Mouse (Mus musculus) layer of hippocampus, postnatal 14 days (tissue): ENCODE results near the gene Arl13b. TPM values are rescaled to one million over a fixed set of nuclear protein-coding genes. Genes with fewer than 3 reads are reported as not detected.

ENCODE experiments used
- DNase-seq, 2 experiments: peaks; one replicate each; pipeline ENCODE4 v3.0.0; 2021 to 2022; ENCODE audit warnings: low spot score in 2 of 2, mixed read lengths in 1 of 2
- long read RNA-seq, 2 experiments: library from polyadenylated mRNA; stranded (forward); transcript quantifications; one replicate each; pipeline ENCODE4 v2.0.0; 2021
- total RNA-seq, 2 experiments: library from RNA; stranded (reverse); gene quantifications; 2 replicates each; pipeline ENCODE4 v1.2.3; 2021

The Arl13b gene
- 10 to 100 TPM; 10.9 to 11.7 TPM for total RNA-seq
- long read RNA-seq, experiment 1, partial matches to known transcripts = 0 of 1 reads
- long read RNA-seq, experiment 1, other reads (novel, unspliced or antisense) = 0 of 1 reads
- long read RNA-seq, experiment 2, transcript Arl13b-201 (10 exons, 3,528 nt) = major isoform, 6 of 12 reads
- long read RNA-seq, experiment 2, partial matches to known transcripts = 0 of 12 reads
- long read RNA-seq, experiment 2, other reads (novel, unspliced or antisense) = 6 of 12 reads

- peak; percentile 86 to 97 for DNase-seq
Measured at GRCm38 (mm10) chr16:62846498-62847312, at the start of gene Arl13b. Gene Arl13b (minus strand): TSS chr16:62847040.

GRCm38 (mm10) chr16:62895824-62896223, 49.0 kb upstream of the Arl13b start:
- no peak for DNase-seq

- no peak for DNase-seq
Measured at GRCm38 (mm10) chr16:62874065-62874464, 27.2 kb upstream of the Arl13b start.

DNA sequence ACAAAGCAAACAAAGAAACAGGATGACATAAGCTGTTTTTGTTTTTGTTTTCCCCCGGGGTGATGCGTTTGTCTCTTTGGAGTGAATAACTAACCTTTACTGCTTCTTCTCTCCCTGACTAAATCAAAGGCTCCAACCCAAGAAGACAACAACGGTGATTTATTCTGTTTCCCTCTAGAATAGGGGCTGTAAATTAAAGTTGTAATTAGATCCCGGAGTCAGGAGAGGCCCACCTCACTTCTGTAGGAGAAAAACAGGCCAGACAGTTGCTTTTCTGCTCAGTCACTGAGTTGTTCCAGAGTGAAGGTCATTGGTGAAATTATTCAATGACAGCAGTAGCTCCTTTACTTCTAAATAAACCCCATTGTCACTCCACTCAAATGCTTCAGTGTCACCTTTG, 26.3 kb upstream of the Arl13b start:
- DNase-seq = no peak

- DNase-seq = no peak
Measured at GRCm38 (mm10) chr16:62872688-62873117, 25.9 kb upstream of the Arl13b start.

GRCm38 (mm10) chr16:62861455-62861854, 14.6 kb upstream of the Arl13b start:
- DNase-seq = peak in 1 of 2 experiments; percentile 24

GRCm38 (mm10) chr16:62860140-62860539, 13.3 kb upstream of the Arl13b start:
- DNase-seq = no peak

- no peak for DNase-seq
Measured at GRCm38 (mm10) chr16:62858018-62858417, 11.2 kb upstream of the Arl13b start.

DNA sequence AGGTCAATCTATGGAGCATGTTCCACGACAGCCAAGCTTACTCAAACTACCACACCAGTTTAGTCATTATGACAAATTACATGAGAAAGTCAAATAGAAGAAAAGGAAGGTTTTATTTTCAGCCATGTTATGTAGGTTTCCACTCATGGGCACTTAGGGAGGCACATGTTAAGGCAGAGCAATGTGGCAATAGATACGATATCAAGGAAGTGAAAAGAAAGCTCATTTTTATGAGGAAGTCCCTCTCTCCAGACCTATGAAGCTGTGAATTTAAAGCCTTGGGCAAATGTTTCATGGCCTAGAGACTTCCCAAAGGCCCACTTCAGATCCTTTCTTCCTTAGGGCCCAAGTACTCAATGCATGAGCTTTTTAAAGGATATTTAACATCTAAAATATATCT, 10.7 kb upstream of the Arl13b start:
- DNase-seq = no peak

- no peak for DNase-seq
Measured at GRCm38 (mm10) chr16:62856273-62856672, 9.4 kb upstream of the Arl13b start.

DNA sequence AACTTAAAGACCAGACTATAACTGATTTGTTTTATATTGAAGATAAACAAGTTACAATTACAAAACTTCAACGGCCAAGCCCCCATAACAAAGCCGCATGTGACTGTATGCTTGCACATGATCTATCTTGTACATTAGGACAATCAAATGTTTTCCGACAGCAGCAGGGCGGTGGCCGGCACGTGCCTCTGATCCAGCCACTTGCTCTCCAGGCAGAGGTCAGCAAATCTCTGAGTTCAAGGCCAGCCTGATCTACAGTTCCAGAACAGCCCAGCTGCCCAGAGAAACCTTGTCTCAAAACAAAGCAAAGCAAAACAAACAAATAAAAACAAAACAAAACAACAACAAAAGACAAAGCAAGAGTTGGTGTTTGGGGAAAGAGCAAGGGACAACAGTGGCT, 8.5 kb upstream of the Arl13b start:
- DNase-seq = no peak

DNA sequence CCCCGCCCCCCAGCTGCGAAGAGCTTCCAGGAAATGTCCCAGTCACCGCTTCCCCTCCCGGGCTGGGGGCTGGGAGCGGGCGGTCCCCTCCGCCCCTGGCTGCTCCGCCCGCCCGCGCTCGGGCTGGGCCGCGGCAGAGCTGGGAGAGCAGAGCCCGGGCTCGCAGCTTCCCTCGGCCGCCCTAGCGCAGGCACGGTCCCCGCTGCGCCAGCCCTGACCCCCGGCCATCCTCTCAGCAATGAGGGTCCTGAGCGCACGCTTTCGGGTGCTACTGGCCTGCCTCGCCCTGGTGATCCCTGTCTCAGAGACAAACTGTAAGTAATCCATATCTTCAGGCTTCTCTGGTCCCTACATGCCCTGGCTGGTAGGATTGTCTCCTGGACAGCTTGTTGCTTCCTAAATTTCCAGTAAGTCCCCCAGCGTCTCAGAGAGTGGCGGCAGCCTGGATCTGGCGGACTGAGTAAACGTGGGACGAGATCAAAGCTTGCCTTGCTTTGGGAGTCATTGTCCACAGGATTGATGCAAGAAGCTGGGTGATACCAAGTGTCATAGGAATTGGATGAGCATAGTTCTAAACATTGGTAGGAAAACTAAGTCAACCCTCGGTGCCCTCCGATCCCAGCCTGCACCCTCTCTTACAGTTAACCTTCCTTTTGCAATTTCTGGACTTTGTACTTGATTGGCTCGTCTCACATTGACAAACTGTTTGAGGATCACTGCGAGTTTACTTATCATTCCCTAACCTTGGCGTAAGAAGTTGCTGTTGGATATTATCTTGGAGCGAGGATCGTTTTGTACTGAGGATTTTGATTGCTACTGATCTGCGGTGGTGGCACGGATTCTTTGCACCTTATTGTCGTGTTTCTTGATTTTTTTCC, 7.6 kb upstream of the Arl13b start, which contains the start of gene Pros1:
Gene Pros1 (plus strand): TSS at position 117 of the 878 bp plus-strand sequence.
- peak; percentile 19 to 28 for DNase-seq

DNA sequence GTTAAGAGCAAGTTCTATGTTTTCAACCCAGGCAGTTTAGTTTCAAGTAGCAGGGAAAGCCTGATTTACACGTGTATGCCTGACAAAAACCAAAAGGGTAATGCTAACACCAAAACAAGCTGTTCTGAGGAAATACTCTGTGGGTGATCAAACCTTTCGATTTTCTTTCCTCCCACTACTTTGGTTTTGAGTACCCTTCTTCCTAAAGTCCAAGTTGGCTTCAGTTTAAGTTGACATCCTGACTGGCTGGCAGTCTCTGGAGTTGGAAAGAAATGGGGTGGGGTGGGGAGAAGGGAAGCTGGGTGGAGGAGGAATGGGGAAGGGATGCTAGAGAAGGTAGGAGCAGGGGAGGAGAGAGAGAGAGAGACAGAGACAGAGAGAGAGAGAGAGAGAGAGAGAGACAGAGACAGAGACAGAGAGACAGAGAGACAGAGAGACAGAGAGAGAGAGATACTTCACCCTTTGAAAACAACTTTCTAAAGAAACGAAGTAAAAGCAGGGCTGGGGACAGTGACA, 6.8 kb upstream of the Arl13b start:
- DNase-seq = no peak

DNA sequence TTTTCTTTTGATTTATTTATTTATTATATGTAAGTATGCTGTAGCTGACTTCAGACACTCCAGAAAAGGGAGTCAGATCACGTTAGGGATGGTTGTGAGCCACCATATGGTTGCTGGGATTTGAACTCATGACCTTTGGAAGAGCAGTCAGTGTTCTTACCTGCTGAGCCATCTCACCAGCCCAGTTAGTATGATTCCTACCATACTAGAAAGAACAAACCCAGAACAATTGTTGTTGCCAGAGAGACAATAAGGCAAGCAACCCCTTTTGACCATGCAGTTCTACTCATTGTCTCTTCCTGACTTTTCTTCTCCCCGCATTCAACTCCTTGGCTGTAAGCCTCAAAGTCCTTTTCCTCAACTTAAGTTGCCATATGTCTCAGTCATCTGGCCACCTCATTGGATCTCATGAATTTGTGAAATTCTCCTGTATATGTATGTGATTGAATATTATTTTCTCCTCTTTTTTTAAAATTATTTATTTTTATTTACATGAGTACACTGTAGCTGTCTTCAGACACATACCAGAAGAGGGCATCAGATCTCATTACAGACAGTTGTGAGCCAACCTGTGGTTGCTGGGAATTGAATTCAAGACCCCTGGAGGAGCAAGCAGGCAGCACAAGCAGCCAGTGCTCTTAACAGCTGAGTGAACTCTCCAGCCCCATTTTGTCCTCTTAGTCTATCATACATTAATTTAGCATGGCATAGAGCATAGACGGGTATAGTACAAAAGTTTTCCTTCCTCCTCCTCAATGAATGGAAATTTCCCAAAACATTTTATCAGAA, 5.8 kb upstream of the Arl13b start:
- DNase-seq = no peak

DNA sequence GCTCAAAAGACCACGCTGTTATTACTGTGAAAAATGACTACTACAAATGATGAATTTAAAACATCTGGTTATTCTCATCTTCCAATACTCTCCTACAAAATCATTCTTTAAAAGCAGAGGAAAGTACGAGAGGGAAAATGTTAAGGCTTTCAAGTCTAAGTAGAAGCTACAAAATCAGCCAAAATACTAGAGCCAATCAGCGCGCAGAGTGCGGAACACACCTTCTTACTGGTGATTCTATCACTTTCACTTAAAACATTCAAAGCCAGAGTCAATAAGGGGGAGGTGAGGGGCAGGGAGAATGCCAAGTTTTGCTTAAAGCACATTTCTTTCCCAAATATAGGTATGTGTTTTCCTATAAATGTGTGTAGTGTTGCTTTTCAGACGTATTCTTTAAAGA, 1.5 kb downstream of the Arl13b start:
- DNase-seq = no peak

DNA sequence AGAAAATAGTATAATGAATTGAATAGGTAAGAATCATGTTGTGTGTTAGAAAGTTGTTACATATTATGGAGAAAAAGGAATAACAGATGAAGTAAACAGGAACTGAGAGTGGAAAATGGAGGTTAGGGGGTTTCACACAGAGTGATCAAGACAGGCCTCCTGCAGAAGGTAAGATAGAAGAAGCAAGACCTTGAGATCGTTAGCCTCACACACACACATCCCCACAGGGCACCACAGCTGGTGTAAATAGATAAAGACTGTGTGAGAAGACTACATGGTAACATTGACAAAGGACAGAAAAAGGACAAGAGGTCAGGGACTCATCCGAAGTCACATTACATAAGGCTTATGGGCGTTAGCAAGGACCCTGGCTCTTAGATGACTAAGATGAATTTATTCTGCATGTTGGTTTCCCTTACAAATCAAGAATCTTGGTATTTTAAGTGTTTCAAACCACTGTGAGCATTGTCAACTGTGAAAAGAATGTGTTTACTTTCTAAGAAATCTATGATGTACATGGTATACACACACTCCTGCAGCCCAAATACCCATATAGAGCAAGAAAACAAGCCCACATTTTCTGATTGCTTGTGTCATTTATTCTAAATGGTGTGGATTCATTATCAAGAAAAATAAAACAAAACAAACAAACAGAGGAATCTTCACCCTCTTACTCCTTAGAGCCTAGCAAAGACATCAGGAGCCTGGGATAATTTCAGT, 12.7 kb downstream of the Arl13b start:
- no peak for DNase-seq

GRCm38 (mm10) chr16:62832481-62832880, 14.4 kb downstream of the Arl13b start:
- no peak for DNase-seq

DNA sequence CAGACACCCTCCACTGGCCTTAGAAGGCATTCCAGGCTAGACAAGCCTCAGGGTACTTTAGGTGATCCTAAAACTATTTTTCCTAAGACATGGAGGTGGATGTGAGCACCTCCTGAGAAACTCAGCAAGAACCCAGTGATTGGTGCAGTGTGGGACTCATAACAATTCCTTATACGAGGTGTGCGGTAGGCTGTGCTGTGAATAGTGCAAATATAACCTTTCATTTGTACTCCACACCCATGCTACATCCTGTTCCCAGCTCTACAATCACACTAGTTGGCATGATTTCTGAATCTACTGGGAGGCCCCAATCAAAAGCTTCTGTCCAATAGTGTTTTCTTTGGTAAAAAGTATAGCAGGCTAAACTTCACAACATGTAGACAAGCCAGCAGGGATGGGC, 14.8 kb downstream of the Arl13b start:
- no peak for DNase-seq

- DNase-seq = peak in 1 of 2 experiments; percentile 50
Measured at GRCm38 (mm10) chr16:62826156-62827001, 20.5 kb downstream of the Arl13b start.
